Mouse (Mus musculus) myocyte (in vitro differentiated cells): ENCODE measurements at regions not wholly inside any gene's neighbourhood (a gene's known extent, or its start where the extent isn't known, plus 50 kb on each side); places are given as distances from the start of the nearest gene placed in this dataset.

Source experiments
- E2F4 ChIP-seq: IDR thresholded peaks from one replicate; pipeline ENCODE4 v1.6.1; 2011; ENCODE audit warnings: mild to moderate bottlenecking, control low read depth, moderate library complexity; ENCODE audit not compliant: insufficient read depth
- MYOD1 ChIP-seq, 3 experiments: IDR thresholded peaks; one replicate each; pipeline ENCODE4 v1.6.1; 2011; ENCODE audit warnings: control low read depth in 2 of 3, low read depth in 2 of 3, mild to moderate bottlenecking in 2 of 3, moderate library complexity in 1 of 3; ENCODE audit not compliant: insufficient read length in 2 of 3, control insufficient read depth in 1 of 3
- POLR2A ChIP-seq: IDR thresholded peaks from one replicate; pipeline ENCODE4 v1.6.1; 2011; ENCODE audit warnings: low read depth, mild to moderate bottlenecking, control low read depth, moderate library complexity; ENCODE audit not compliant: insufficient read length
- POLR2AphosphoS2 ChIP-seq: IDR thresholded peaks from one replicate; pipeline ENCODE4 v1.6.1; 2011; ENCODE audit warnings: low read depth, control low read depth; ENCODE audit not compliant: insufficient read length
- TCF12 ChIP-seq: IDR thresholded peaks from one replicate; pipeline ENCODE4 v1.6.1; 2011; ENCODE audit warnings: mild to moderate bottlenecking, control low read depth; ENCODE audit not compliant: poor library complexity, insufficient read depth, severe bottlenecking
- USF1 ChIP-seq: IDR thresholded peaks from one replicate; pipeline ENCODE4 v1.6.1; 2011; ENCODE audit warnings: low read depth, mild to moderate bottlenecking, control low read depth, moderate library complexity

GRCm38 (mm10) chr19:14360611-14361010 lies 237.2 kb downstream of the Tle4 start:
- TF ChIP-seq POLR2A (no peak), TCF12 (no peak), USF1 (no peak), MYOD1 (IDR thresholded peaks at IDR 0.05; ENCODE audit: control insufficient read depth in 1 of 3, insufficient read length in 2 of 3, low read depth in 2 of 3) (no peak), POLR2AphosphoS2 (no peak), E2F4 (no peak)
